Mouse (Mus musculus): ENCODE data around the gene Lig3. TPM values are rescaled to one million over a fixed set of nuclear protein-coding genes. Genes with fewer than 3 reads are reported as not detected.

Gene Lig3
- 10.6 and 11.6 TPM in 2 replicates for polyA plus RNA-seq (2015; fragmentation: Nextera tagmentation; extraction: Ambion mirVana)

DNA sequence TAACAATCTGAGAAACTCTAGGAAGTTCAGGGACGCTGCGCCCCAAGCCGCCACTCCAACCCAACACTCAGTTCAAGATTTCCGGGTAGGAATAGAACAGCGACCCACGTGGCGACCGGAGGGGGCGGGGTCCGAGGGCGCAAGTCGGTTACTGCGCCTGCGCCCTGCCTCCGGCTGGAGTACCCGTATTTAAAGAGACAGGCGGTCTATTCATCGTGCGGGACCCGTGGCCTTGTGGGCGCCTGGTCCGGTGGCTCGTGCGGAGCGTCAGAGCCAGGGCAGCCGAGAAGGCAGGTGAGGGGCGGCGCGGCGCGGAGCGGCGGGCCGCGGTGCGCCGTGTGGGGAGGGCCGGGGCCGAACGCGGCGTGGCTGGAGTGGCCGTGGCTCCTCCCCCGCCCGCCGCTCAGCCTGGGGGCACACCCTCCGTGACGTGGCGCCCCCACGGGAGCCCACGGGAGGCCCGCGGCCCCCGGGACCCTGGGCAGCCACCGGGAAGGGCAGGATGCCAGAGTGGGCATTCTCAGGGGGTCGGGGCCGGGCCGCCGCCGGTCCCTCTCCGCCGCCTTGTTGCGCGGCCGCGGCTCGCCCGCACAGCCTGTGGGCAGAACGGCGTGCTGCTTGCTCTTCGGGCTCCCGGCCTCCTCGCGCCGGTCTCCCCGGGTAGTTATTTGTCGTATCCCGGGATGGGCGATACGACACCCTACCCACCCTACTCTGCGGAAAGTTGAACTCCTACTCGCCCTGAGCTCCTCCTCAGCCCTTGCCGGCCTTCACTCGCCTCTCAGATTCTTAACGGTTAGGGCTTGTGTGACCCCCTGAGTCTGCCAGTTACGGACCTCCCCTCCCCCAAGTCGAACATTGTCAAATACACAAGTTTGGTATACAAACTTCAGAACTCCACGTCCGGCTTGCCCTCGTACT, at the start of gene Lig3:
Gene Lig3, plus strand, starts transcription at position 126 of the 921 bp plus-strand sequence.

DNA sequence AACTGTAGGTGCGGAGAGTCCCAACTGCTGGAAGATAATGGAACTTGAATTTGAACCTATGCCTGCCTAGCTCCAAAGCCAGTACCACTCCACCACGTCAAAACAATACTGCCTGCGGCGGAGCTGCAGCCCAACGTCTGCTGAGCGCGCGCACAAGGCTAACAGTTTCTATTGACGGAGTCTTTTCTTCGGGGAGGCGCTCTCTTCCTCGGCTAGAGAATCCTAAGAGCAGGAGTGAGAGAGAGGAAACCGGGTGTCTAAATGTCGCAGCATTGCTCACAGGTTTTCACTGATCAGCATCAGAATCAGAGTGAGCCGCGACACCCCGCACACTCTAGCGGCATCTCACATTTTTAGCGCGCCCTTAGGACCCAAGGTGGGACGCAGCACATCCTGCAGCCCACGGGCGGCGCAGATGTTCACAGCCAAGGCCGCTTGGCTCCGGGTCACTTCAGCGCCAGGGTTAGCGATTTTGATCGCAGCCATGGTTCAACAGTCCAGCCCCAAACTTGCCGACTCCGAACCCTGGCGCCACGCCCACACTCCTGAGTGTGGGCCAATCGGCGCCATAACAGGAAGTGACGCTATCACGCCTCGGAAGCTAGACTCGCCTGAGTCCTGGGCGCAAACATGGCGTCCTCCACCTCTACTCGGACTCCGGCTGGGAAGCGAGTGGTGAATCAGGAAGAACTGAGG, 17.0 kb upstream of the Lig3 start, which contains the start of the genes Cct6b and Zfp830:
Gene Cct6b, minus strand, starts transcription at position 580 of the 696 bp plus-strand sequence.
Gene Zfp830, plus strand, starts transcription at position 604 of the 696 bp plus-strand sequence.

Other genes starting within 250 kb of the Lig3 start
- 0.13 and 0.32 TPM in 2 replicates for gene Cct6b, start 16.8 kb upstream of the Lig3 start, polyA plus RNA-seq (2015; fragmentation: Nextera tagmentation; extraction: Ambion mirVana)
- 20.6 and 21.0 TPM in 2 replicates for gene Zfp830, start 16.8 kb upstream of the Lig3 start, polyA plus RNA-seq (2015; fragmentation: Nextera tagmentation; extraction: Ambion mirVana)
- gene Rffl, start 90.1 kb downstream of the Lig3 start, polyA plus RNA-seq (2015; fragmentation: Nextera tagmentation; extraction: Ambion mirVana): 3.2 and 4.4 TPM in 2 replicates
- 10.1 and 10.7 TPM in 2 replicates for gene Rad51d, start 109.5 kb downstream of the Lig3 start, polyA plus RNA-seq (2015; fragmentation: Nextera tagmentation; extraction: Ambion mirVana)
- 0.18 and 0.51 TPM in 2 replicates for gene Fndc8, start 111.0 kb downstream of the Lig3 start, polyA plus RNA-seq (2015; fragmentation: Nextera tagmentation; extraction: Ambion mirVana)
- 24.9 and 25.3 TPM in 2 replicates for gene Nle1, start 127.3 kb downstream of the Lig3 start, polyA plus RNA-seq (2015; fragmentation: Nextera tagmentation; extraction: Ambion mirVana)
- 1.9 and 2.0 TPM in 2 replicates for gene Unc45b, start 129.4 kb downstream of the Lig3 start, polyA plus RNA-seq (2015; fragmentation: Nextera tagmentation; extraction: Ambion mirVana)
- 2.7 and 3.5 TPM in 2 replicates for gene Slfn5, start 170.2 kb downstream of the Lig3 start, polyA plus RNA-seq (2015; fragmentation: Nextera tagmentation; extraction: Ambion mirVana)
- 1.3 and 1.7 TPM in 2 replicates for gene Slfn9, start 210.7 kb downstream of the Lig3 start, polyA plus RNA-seq (2015; fragmentation: Nextera tagmentation; extraction: Ambion mirVana)
- gene Slfn8, start 239.7 kb downstream of the Lig3 start, polyA plus RNA-seq (2015; fragmentation: Nextera tagmentation; extraction: Ambion mirVana): 0.31 and 0.41 TPM in 2 replicates